Mouse (Mus musculus): ENCODE results near the gene Mapkapk2.

DNA sequence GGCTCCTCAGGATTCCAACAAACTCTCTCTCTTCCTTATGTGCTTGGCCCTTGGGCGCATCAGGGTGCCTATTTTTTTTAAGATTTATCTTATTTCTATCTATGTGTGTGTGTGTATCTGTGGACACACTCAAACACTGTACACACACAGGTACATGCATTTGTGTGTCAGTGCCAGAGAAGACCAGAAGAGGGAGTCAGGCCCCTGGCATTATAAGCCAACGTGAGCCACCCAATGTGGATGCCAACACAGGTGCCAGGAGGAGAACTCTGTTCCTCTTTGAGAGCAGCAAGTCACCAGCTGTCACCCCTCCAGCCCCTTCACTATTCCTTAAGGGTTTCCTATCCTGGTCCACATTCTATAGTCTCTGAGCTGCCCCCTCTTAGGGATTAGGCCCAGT lies 21.4 kb upstream of the Mapkapk2 start:
- TF ChIP-seq CTCF (IDR thresholded peaks at IDR 0.05; ENCODE audit: low read depth, low read length), result peak; percentile 32
- TF ChIP-seq POLR2A (IDR thresholded peaks at IDR 0.05; ENCODE audit: borderline replicate concordance, low read depth, low read length), result no peak

All from bone marrow macrophage, adult 2 months (primary cell).